Mouse (Mus musculus) macrophage (primary cell): ENCODE results near the gene Flot1. TPM values are rescaled to one million over a fixed set of nuclear protein-coding genes. Genes with fewer than 3 reads are reported as not detected.

ENCODE experiments used
- H3K27ac ChIP-seq: fragments of 350-480 bp; formaldehyde crosslinking; 2 replicates; pipeline ENCODE4 v1.9.0; 2021
- H3K36me3 ChIP-seq: fragments of 350-480 bp; formaldehyde crosslinking; 2 replicates; pipeline ENCODE4 v1.9.0; 2021; ENCODE audit errors: inconsistent target
- H3K4me3 ChIP-seq: fragments of 350-480 bp; formaldehyde crosslinking; 2 replicates; pipeline ENCODE4 v1.9.0; 2021; ENCODE audit errors: inconsistent target
- H3K79me2 ChIP-seq: fragments of 350-480 bp; formaldehyde crosslinking; 2 replicates; pipeline ENCODE4 v1.9.0; 2021; ENCODE audit errors: inconsistent target
- WGBS: methylation state at CpG from one replicate; pipeline ENCODE4 v1.1.7; 2026; ENCODE audit warnings: inconsistent platforms; ENCODE audit not compliant: missing documents; 5-methylcytosine and 5-hydroxymethylcytosine counted together
- polyA plus RNA-seq: library from polyadenylated mRNA; stranded (reverse); fragments of 250-400 nt; gene quantifications from 3 replicates; pipeline ENCODE4 v1.2.4, GENCODE M21; 2018; ENCODE audit warnings: inconsistent platforms

The Flot1 gene
- polyA plus RNA-seq, 1 experiment from 2014 or later = 56.1 TPM

DNA sequence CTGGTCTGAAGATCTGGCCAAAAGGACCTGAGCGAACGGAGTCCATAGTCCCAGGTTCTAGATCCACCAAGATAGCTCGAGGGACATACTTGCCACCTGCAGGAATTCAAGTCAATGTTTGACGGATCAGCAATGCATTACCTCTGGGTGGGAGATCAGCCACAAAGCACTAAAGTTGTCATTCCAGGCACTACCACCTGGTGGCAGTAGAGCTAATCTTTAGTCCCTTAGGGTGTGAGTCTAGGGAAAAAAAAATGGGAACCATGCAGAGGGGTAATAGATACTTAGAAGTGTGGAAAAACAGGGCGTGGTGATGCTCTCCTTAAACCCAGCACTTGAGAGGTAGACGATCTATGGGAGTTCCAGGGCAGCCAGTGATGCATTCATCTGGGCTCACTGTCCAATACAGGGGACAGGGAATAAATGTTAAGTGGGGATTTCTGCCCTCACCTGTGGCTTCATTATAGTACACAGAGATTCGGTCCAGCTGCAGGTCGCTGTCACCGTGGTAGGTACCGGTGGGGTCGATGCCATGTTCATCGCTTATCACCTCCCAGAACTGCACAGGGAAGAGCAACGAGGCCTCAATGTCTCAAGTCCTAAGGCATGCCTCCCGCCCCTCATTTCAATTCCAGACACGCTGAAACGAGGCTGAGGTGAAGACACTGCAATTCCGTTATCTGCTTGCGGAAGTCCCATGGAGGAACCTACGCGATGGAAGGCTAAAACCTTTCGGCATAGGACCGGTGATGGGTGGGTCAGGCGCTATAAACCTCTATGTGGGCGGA, 13.3 kb downstream of the Flot1 start:
- 6% methylated on average over 24 of the region's 24 CpGs for WGBS
- peaks cover 49% of the 10 kb centered on the region for H3K79me2 ChIP-seq
- peak overlapping the region; percentile 96 for H3K27ac ChIP-seq
- H3K4me3 ChIP-seq = peak overlapping the region; percentile 98
- H3K36me3 ChIP-seq = peaks cover 42% of the 10 kb centered on the region

DNA sequence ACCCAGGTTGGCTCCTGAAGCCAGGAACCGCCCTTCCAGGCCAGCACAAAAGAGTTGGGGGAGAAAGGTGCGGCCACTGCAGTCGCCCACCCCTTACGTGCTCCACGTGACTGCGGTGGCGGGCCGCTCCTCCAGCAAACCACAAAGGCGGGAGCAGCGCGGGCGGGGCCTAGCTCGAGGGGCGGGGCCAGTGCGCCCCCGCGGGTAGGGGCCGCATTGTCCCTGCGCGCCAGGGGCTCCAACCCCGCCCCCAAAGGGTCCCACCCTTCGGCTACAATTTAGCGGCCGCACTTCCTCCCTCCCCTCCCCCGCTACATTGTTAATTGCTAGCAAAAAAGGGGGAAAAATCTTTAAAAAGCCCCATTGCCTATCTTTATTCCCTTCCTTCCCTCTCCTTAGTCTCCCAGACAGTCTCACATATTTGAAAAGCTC, 14.0 kb downstream of the Flot1 start:
- Histone ChIP-seq H3K36me3 (peaks cover 36% of the 10 kb centered on the region), H3K27ac (peak overlapping the region; percentile 96), H3K4me3 (peak overlapping the region; percentile 98), H3K79me2 (peaks cover 53% of the 10 kb centered on the region)
- WGBS = under 1% methylated on average over 21 of the region's 25 CpGs

DNA sequence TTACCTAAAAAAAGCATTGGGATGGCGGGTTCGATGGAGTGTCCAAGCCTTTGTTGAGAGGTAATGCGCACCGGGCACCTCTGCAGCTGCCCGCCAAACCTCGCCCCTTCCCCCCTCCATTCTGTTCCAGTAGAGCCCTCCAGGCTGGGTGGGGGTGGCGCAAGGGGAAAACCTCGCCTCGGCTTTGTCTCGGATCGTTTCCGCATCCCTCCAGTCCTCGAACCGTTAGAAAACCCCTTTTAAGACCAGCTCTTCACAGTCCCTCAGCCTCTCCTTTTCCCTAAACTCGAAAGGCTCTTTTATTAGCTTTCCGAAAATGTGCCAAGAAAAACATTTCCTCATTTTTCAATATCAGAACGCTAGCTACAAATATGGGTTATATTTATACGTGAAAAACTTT, 14.5 kb downstream of the Flot1 start:
- Histone ChIP-seq H3K4me3 (peak overlapping the region; percentile 98), H3K27ac (peak overlapping the region; percentile 96), H3K36me3 (peaks cover 31% of the 10 kb centered on the region), H3K79me2 (peaks cover 58% of the 10 kb centered on the region)
- under 1% methylated on average over 18 of the region's 18 CpGs for WGBS

DNA sequence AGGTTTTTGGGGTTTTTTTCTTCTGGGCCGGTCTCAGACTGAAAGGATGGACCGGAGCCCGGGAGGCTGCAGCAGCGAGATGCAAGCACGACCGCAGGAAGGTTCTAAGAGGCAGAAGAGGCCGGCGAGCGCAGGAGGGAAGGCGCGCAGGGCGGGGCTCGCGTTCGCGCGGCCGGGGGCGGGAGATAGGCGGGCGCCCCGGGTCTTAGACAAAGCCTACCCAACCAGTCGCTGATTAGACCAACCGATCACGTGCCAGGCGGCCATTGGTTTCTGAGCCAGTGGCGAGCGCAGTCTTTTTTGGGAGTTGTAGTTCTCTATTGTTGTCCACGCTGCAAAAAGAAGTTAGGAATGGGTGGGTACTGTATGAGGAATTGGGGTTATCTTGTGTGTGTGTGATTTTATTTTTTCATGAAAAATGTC, 15.1 kb downstream of the Flot1 start, which contains the start of gene Tubb5:
TSS of gene Tubb5 (minus strand) at position 185 of the 423 bp plus-strand sequence.
- H3K79me2 ChIP-seq = peaks cover 63% of the 10 kb centered on the region
- peaks cover 25% of the 10 kb centered on the region for H3K36me3 ChIP-seq
- peak within 1 kb of the TSS; percentile 98 for H3K4me3 ChIP-seq
- WGBS = 1% methylated on average over 29 of the region's 29 CpGs
- peak within 1 kb of the TSS; percentile 96 for H3K27ac ChIP-seq

DNA sequence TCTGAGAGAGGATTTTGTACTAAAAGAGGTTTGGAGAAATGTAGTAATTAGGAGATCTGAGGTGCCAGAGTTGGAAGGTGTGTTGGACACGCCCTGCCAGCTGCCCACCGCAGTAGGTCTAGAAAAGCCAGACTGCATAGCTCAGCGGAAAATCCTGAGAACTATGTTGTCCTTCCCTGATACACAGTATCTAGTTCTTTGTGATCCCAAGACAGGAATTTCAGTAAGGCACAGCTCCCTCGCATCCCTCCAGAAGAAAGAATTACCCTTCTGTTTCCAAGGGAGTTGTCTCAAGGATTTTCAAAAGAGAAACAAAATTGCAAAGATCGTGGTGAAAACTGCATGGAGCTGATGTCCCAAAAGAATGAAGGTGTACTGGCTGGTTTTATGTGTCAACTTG, 15.5 kb downstream of the Flot1 start:
- Histone ChIP-seq H3K27ac (peak overlapping the region; percentile 64), H3K4me3 (peak overlapping the region; percentile 34), H3K36me3 (peaks cover 24% of the 10 kb centered on the region), H3K79me2 (peaks cover 63% of the 10 kb centered on the region)
- WGBS = 9% methylated on average over 5 of the region's 5 CpGs

DNA sequence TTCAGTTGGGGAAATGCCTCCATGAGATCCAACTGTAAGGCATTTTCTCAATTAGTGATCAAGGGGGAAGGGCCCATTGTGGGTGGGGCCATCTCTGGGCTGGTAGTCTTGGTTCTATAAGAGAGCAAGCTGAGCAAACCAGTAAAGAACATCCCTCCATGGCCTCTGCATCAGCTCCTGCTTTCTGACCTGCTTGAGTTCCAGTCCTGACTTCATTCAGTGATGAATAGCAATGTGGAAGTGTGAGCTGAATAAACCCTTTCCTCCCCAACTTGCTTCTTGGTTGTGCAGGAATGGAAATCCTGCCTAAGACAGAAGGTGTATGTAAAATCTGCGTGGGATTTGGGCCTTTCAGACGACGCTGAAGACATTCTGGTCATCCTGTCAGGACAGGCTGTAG, 16.0 kb downstream of the Flot1 start:
- Histone ChIP-seq H3K36me3 (peaks cover 21% of the 10 kb centered on the region), H3K79me2 (peaks cover 60% of the 10 kb centered on the region), H3K4me3 (peak overlapping the region; percentile 34), H3K27ac (peak overlapping the region; percentile 64)
- WGBS = 67% methylated on average over 3 of the region's 3 CpGs

DNA sequence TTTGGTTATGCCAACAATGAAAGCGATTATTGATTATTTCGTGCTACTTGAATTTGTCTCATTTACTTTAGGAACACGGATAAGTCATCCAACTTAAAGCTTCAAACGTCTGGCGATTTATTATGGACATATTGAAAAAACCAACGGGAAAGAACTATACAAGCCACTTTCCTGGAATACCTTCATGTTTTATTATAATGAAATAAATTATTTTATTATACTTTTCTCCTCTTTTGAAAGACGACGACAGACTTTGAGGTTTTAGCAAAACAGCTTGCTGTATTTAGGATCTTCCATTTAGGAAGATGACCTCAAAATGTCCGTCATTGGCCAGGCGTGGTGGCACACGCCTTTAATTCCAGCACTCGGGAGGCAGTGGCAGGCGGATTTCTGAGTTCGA, 17.5 kb downstream of the Flot1 start:
- peaks cover 12% of the 10 kb centered on the region for H3K36me3 ChIP-seq
- peaks cover 44% of the 10 kb centered on the region for H3K79me2 ChIP-seq
- H3K4me3 ChIP-seq = peak overlapping the region; percentile 19
- WGBS = 67% methylated on average over 11 of the region's 14 CpGs
- peak overlapping the region; percentile 54 for H3K27ac ChIP-seq

DNA sequence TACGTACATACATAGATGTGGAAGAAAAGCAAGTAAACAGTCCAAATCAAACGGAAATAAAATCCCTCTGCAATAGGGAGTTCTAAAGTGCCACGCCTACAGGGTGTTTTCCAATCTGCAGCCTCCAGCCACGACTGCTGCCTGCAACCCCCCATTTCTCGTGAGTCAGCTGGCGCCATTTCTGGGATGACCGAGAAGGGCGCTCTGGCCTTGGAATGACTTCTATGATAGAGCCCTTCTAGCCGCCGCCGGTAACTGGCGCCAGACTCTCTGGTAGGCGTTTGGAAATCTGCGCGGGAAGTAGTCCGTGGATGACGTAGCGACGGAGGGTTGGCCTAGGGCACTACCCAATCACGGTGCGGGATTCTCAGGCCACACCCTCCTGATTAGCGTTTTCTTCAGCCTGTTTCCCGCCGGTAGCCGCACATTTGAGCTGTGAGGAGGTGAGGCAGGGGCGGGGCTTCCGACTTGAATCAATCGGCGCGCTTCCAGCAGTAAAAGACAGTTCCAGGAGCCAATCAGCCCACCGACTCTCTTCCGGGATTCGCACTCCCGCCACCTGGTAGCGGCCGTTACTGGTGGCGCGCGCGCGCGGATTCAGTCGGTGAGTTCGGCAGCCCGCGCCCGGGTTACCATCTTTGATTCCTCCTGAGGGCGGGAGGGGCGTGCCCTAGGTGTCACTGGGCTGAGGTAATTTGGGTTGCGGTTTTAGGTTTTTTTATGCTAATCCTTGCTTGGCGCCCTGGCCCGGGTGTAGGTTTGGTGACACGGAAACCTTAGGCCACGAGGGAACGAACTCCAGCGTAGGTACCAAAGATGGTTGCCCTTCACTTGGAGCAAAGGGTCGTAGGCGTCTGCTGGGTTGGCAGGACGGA, 18.3 kb downstream of the Flot1 start, which contains the start of gene Mdc1:
TSS of gene Mdc1 (plus strand) at position 440 of the 875 bp plus-strand sequence.
- WGBS = under 1% methylated on average over 50 of the region's 59 CpGs
- H3K27ac ChIP-seq = peak within 1 kb of the TSS; percentile 73
- peak within 1 kb of the TSS; percentile 74 for H3K4me3 ChIP-seq
- H3K36me3 ChIP-seq = peaks cover 13% of the 10 kb centered on the region
- H3K79me2 ChIP-seq = peaks cover 37% of the 10 kb centered on the region

DNA sequence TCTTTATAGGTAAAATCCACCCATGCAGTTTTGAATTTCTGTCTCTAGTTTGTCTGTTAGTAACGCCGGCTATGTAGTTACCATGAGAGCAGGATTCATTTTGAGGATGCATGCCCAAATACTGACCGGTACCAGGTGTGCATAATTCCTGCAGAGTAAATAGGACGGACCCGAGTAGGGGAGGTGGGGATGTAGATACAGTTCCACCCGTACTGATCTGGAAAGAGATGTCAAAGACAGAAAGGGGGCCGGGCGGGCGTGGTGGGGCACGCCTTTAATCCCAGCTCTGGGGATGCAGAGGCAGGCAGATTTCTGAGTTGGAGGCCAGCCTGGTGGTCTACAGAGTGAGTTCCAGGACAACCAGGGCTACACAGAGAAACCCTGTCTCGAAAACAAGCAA, 19.0 kb downstream of the Flot1 start:
- H3K79me2 ChIP-seq = peaks cover 31% of the 10 kb centered on the region
- peak overlapping the region; percentile 73 for H3K27ac ChIP-seq
- 8% methylated on average over 11 of the region's 11 CpGs for WGBS
- peak overlapping the region; percentile 74 for H3K4me3 ChIP-seq
- peaks cover 15% of the 10 kb centered on the region for H3K36me3 ChIP-seq

DNA sequence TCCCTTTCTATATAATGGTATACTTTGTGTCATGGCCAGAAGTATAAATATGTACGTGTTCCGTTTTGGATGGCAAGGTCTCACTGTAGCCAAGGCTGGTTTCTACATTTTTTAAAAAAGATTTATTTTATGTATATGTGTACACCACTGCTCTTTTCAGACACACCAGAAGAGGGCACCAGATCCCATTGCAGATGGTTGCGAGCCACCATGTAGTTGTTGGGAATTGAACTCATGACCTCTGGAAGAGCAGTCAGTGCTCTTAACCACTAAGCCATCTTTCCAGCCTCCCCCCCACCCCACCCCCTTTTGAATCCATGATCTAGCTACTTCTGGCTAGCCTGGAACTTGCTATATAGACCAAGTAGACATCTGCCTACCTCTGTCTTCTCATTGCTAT, 20.5 kb downstream of the Flot1 start:
- peaks cover 21% of the 10 kb centered on the region for H3K79me2 ChIP-seq
- no peak overlapping the region for H3K27ac ChIP-seq
- 85% methylated on average over 3 of the region's 3 CpGs for WGBS
- no peak overlapping the region for H3K4me3 ChIP-seq
- peaks cover 23% of the 10 kb centered on the region for H3K36me3 ChIP-seq

DNA sequence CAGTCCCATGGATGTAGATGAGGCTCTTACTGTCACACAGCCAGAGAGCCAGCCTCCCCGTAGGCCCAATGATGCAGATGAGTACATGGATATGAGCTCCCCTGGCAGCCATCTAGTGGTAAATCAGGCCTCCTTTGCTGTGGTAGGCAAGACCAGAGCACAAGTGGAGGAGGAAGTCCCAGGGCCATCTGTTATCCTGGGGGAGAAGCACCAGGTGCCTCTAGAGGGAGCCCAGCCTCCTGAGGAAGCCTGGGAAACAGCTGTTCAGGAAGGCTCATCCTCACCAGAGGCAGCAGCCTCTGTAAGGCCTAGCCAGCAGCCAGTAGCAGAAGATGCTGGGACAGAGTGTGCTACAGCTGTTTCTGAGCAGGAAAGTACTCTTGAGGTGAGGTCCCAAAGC, 25.1 kb downstream of the Flot1 start:
- H3K4me3 ChIP-seq = no peak overlapping the region
- H3K27ac ChIP-seq = no peak overlapping the region
- H3K79me2 ChIP-seq = peaks cover 6% of the 10 kb centered on the region; the same call in 1 of the 2 replicates
- 60% methylated on average over 1 of the region's 1 CpGs for WGBS
- H3K36me3 ChIP-seq = peaks cover 38% of the 10 kb centered on the region

DNA sequence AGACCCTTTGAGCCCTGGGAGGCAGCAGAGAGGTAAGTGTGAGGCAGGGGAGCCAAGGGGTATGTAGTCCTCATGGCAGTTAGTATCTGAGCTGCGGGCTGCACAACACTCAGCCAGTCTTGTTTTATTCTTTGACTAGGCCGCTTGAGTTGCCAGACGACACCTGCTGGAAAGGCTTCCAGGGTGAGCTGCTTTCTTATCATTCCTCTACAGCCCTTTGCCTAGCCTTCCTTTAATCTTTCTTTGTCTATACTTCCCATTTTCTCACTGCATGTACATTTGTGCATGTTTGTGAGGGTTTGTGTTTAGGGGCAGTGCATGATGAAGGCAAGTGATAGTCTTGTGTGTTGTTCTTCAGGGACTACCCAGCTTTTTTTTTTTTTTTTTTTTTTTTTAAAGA, 27.9 kb downstream of the Flot1 start:
- peaks cover 28% of the 10 kb centered on the region for H3K36me3 ChIP-seq

DNA sequence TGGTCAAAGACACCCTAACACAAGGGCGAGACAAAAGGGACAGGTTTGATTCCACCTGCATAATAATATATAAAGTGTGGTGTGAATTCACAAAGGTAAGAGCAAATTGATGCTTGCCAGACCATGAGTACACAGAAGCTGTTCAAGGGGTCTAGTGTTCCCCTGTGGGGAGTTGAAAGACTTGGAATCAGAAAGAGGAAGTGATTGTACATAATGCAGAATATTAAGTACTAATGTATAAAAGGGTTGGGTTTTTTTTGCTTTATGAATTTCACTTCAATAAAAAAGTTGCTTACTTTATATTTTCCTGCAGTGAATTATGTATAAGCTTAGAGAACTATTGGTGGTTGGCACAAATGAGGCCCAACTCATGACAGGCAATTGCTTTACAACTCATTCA, 36.3 kb downstream of the Flot1 start:
- WGBS = 83% methylated on average over 1 of the region's 1 CpGs
- H3K27ac ChIP-seq = 0 out of 2 replicates have a peak overlapping the region, but pooled peaks have one; percentile 19
- no peak overlapping the region for H3K4me3 ChIP-seq
- H3K36me3 ChIP-seq = no peaks in the 10 kb centered on the region
- peaks cover 17% of the 10 kb centered on the region; the same call in 1 of the 2 replicates for H3K79me2 ChIP-seq

More for the DNA sequence above, 27.9 kb downstream of the Flot1 start:
- Histone ChIP-seq H3K27ac (no peak overlapping the region), H3K4me3 (no peak overlapping the region), H3K79me2 (no peaks in the 10 kb centered on the region)
- WGBS = 74% methylated on average over 3 of the region's 3 CpGs

DNA sequence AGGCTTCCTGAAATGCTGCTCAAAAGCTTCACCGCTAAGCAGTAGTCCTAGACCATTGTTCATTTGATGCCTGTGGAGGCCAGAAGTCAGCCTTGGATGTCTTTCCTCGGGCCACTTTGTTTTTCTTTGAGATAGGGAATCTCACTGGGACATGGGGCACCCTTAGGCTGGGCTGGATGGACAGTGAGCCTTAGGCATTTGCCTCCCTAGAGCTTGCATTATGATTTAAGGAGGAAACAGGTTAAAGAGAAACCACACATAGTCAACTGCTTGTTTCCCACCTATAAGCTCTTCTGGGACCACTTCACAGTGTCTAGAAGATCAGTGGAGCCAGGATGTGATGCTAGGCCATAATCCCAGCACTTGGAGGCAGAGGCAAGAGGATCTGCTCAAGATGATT, 36.8 kb downstream of the Flot1 start:
- Histone ChIP-seq H3K4me3 (no peak overlapping the region), H3K79me2 (peaks cover 20% of the 10 kb centered on the region; the same call in 1 of the 2 replicates), H3K36me3 (no peaks in the 10 kb centered on the region), H3K27ac (peak overlapping the region; percentile 19)
- 66% methylated on average over 2 of the region's 2 CpGs for WGBS
